Mouse (Mus musculus): ENCODE measurements around the gene Ppp1r14c.
"Not testable (repeated sequence)": the region's sequence is repeated elsewhere in the genome, so short reads cannot be mapped to it uniquely, and the experiment has no call there.

The Ppp1r14c gene

GRCm38 (mm10) chr10:3466135-3466626 lies 100.3 kb downstream of the Ppp1r14c start:
- no peak for DNase-seq (ENCODE audit: low read depth, low spot score)

- DNase-seq (ENCODE audit: low read depth, low spot score) = no peak
Observed at GRCm38 (mm10) chr10:3468590-3468989, 102.7 kb downstream of the Ppp1r14c start.

GRCm38 (mm10) chr10:3476611-3477010 lies 110.8 kb downstream of the Ppp1r14c start:
- no peak for DNase-seq (ENCODE audit: low read depth, low spot score)

- no peak for DNase-seq (ENCODE audit: low read depth, low spot score)
Observed at GRCm38 (mm10) chr10:3479772-3480171, 113.9 kb downstream of the Ppp1r14c start.

- no peak for DNase-seq (ENCODE audit: low read depth, low spot score)
Observed at GRCm38 (mm10) chr10:3490052-3490451, 124.2 kb downstream of the Ppp1r14c start.

- no peak for DNase-seq (ENCODE audit: low read depth, low spot score)
Observed at GRCm38 (mm10) chr10:3496791-3497190, 130.9 kb downstream of the Ppp1r14c start.

- not testable (repeated sequence) for DNase-seq (ENCODE audit: low read depth, low spot score)
Observed at GRCm38 (mm10) chr10:3500846-3501245, 135.0 kb downstream of the Ppp1r14c start.

GRCm38 (mm10) chr10:3507484-3508221 lies 141.8 kb downstream of the Ppp1r14c start:
- peak; percentile 58 for DNase-seq (ENCODE audit: low read depth, low spot score)

- DNase-seq (ENCODE audit: low read depth, low spot score) = no peak
Observed at GRCm38 (mm10) chr10:3508222-3508588, 142.3 kb downstream of the Ppp1r14c start.

- DNase-seq (ENCODE audit: low read depth, low spot score) = no peak
Observed at GRCm38 (mm10) chr10:3508746-3509145, 142.9 kb downstream of the Ppp1r14c start.

GRCm38 (mm10) chr10:3509663-3510277 lies 143.9 kb downstream of the Ppp1r14c start:
- DNase-seq (ENCODE audit: low read depth, low spot score) = no peak

GRCm38 (mm10) chr10:3510486-3510885 lies 144.6 kb downstream of the Ppp1r14c start:
- DNase-seq (ENCODE audit: low read depth, low spot score) = no peak

GRCm38 (mm10) chr10:3511401-3511800 lies 145.5 kb downstream of the Ppp1r14c start:
- no peak for DNase-seq (ENCODE audit: low read depth, low spot score)

GRCm38 (mm10) chr10:3512620-3513305 lies 146.9 kb downstream of the Ppp1r14c start:
- no peak for DNase-seq (ENCODE audit: low read depth, low spot score)

- DNase-seq (ENCODE audit: low read depth, low spot score) = no peak
Observed at GRCm38 (mm10) chr10:3513947-3514346, 148.1 kb downstream of the Ppp1r14c start.

All from forelimb bud, embryonic 11.5 days (tissue).